Mouse (Mus musculus): Measurements from ENCODE around the gene Tshz2.

DNA sequence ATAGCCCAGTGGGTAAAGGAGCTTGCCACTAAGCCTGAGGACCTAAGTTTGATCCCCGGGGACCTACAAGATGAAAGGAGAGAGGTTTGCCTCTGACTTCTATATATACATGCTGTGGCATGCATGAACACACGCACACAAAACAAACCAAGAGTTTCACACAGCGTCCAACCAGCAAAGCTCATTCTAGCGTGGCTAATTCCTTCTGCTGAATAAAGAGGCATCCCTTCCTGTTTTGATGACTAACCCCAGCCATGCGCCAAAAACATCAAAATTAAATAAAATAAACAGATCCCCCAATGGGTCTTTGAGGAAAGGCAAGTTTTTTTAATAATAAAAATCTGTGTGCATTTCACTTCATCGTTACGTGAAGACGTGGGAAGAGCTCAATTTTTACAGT is 379.0 kb downstream of the Tshz2 start:
- no peak for TF ChIP-seq CTCF (IDR thresholded peaks at IDR 0.05; ENCODE audit: control insufficient read depth, insufficient read depth, insufficient replicate concordance, low read depth, low read length)
- no peak for TF ChIP-seq POLR2A (IDR thresholded peaks at IDR 0.05; ENCODE audit: control insufficient read depth, low read depth, low read length)
